Comparison of ENCODE assay signal across 8 mouse cellular contexts in genomic region chr11:87073343-87073865, GRCm38 (mm10). TPM values are rescaled to one million over a fixed set of nuclear protein-coding genes. Genes with fewer than 3 reads are reported as not detected.
DNase-seq lines count a peak whose midpoint lies in the region; ATAC-seq and TF ChIP-seq lines count a peak whose summit lies in the region.

No protein-coding gene starts in this region.

- TF ChIP-seq CTCF in cerebellum, adult 2 months (IDR thresholded peaks at IDR 0.05; ENCODE audit: borderline replicate concordance, insufficient read depth, low read depth, low read length): peak; percentile 41; the same call in 1 of the 2 replicates
- peak; percentile 68 for TF ChIP-seq CTCF in forebrain, postnatal 0 days (IDR thresholded peaks at IDR 0.05; ENCODE audit: low read depth)
- peak; percentile 66 for TF ChIP-seq CTCF in lung, embryonic 14.5 days (IDR thresholded peaks at IDR 0.05; ENCODE audit: low read depth)

- TF ChIP-seq POLR2A in cerebellum, adult 2 months (IDR thresholded peaks at IDR 0.05; ENCODE audit: borderline replicate concordance, insufficient read depth, low read length): no peak

- H3K27me3 ChIP-seq in cerebellum, adult 2 months (ENCODE audit: control insufficient read depth, insufficient read depth, low read length): no peaks in the 10 kb centered on the region
- no peaks in the 10 kb centered on the region for H3K27me3 ChIP-seq in forebrain, postnatal 0 days (ENCODE audit: insufficient read depth, low read length)
- H3K27me3 ChIP-seq in lung, embryonic 14.5 days (ENCODE audit: insufficient read depth, low read length): no peaks in the 10 kb centered on the region

- H3K4me1 ChIP-seq in cerebellum, adult 2 months (ENCODE audit: control insufficient read depth, insufficient read depth, low read length): peaks cover 7% of the 10 kb centered on the region; the same call in 1 of the 2 replicates
- H3K4me1 ChIP-seq in forebrain, postnatal 0 days (ENCODE audit: insufficient read depth): peaks cover 20% of the 10 kb centered on the region
- no peaks in the 10 kb centered on the region for H3K4me1 ChIP-seq in lung, embryonic 14.5 days (ENCODE audit: insufficient read depth)

- H3K9me3 ChIP-seq in forebrain, postnatal 0 days (ENCODE audit: low read length): no peaks in the 10 kb centered on the region
- no peaks in the 10 kb centered on the region for H3K9me3 ChIP-seq in lung, embryonic 14.5 days (ENCODE audit: low read depth, low read length)

- peak; percentile 76 for ATAC-seq in forebrain, postnatal 0 days
- peak; percentile 72 for ATAC-seq in lung, embryonic 14.5 days (ENCODE audit: insufficient read depth)
- peak; percentile 24; the same call in 1 of the 2 replicates for ATAC-seq in neutrophil, adult 5-6 weeks (ENCODE audit: extremely low read depth, insufficient number of reproducible peaks, low FRiP score, poor library complexity, severe bottlenecking)

- DNase-seq in MEL-GATA-1-ER (ENCODE audit: extremely low read depth, low read depth): peak; percentile 53
- peak; percentile 81 for DNase-seq in cerebellum, adult 2 months
- DNase-seq in forebrain, postnatal 0 days: peak; percentile 84
- peak; percentile 71 for DNase-seq in heart, postnatal 4 days
- DNase-seq in layer of hippocampus, adult 8-10 months (ENCODE audit: low spot score in 2 of 2): peak; percentile 69 to 72
- peak; percentile 78 for DNase-seq in lung, embryonic 14.5 days
- DNase-seq in testis, postnatal 14 days (ENCODE audit: low spot score): peak; percentile 62

- H3K27ac ChIP-seq in cerebellum, adult 2 months (ENCODE audit: insufficient read depth, low read length): peak overlapping the region; percentile 73
- peak overlapping the region; percentile 98 for H3K27ac ChIP-seq in forebrain, postnatal 0 days (ENCODE audit: low read depth, low read length)
- H3K27ac ChIP-seq in lung, embryonic 14.5 days (ENCODE audit: low read depth): peak overlapping the region; percentile 78

- peak overlapping the region; percentile 59 for H3K4me2 ChIP-seq in forebrain, postnatal 0 days (ENCODE audit: low read depth)
- H3K4me2 ChIP-seq in lung, embryonic 14.5 days: peak overlapping the region; percentile 97

- peak overlapping the region; percentile 84 for H3K4me3 ChIP-seq in cerebellum, adult 2 months (replicated peaks; ENCODE audit: insufficient read depth, low read depth, low read length)
- H3K4me3 ChIP-seq in forebrain, postnatal 0 days (ENCODE audit: low read depth, low read length): peak overlapping the region; percentile 76
- peak overlapping the region; percentile 55 for H3K4me3 ChIP-seq in lung, embryonic 14.5 days (ENCODE audit: low read depth, low read length)

- under 1% methylated on average over 24 of the region's 24 CpGs for WGBS in cerebellum, adult 2 months
- under 1% methylated on average over 24 of the region's 24 CpGs for WGBS in forebrain, postnatal 0 days
- WGBS in lung, embryonic 14.5 days: 1% methylated on average over 24 of the region's 24 CpGs

- H3K36me3 ChIP-seq in forebrain, postnatal 0 days (ENCODE audit: insufficient read depth): peaks cover 13% of the 10 kb centered on the region
- peaks cover 22% of the 10 kb centered on the region for H3K36me3 ChIP-seq in lung, embryonic 14.5 days (ENCODE audit: insufficient read depth)

- peak overlapping the region; percentile 95 for H3K9ac ChIP-seq in forebrain, postnatal 0 days
- peak overlapping the region; percentile 71 for H3K9ac ChIP-seq in lung, embryonic 14.5 days

RNA-seq across cellular contexts. Expression of gene Gdpd1, which starts 0.5 kb away (rescaled TPM):
- polyA plus RNA-seq in cerebellum, adult 2 months (2012; rRNA removed): 39.5 and 41.2 TPM in 2 replicates
- total RNA-seq in forebrain, postnatal 0 days (2014; rRNA removed): 73.7 and 85.2 TPM in 2 replicates
- 182 and 186 TPM in 2 replicates for polyA plus RNA-seq in forebrain, postnatal 0 days (2015; fragmentation: Nextera tagmentation; extraction: Ambion mirVana)
- 10 to 100 TPM; 11.5 to 13.6 TPM for total RNA-seq in heart, postnatal 4 days (2021)
- 10 to 100 TPM; 39.8 to 54.5 (median 45.0) TPM for total RNA-seq in layer of hippocampus, adult 8-10 months (2022)
- 18.7 and 19.5 TPM in 2 replicates for polyA plus RNA-seq in lung, embryonic 14.5 days (2014; fragmentation: Nextera tagmentation; extraction: Ambion mirVana)
- not detected in 2 replicates for total RNA-seq in neutrophil, adult 5-6 weeks (2017)

RNA-seq across cellular contexts. Expression of gene Smg8, which starts 13.2 kb away (rescaled TPM):
- 12.8 and 14.9 TPM in 2 replicates for polyA plus RNA-seq in cerebellum, adult 2 months (2012; rRNA removed)
- 25.7 and 30.2 TPM in 2 replicates for total RNA-seq in forebrain, postnatal 0 days (2014; rRNA removed)
- 16.2 and 17.1 TPM in 2 replicates for polyA plus RNA-seq in forebrain, postnatal 0 days (2015; fragmentation: Nextera tagmentation; extraction: Ambion mirVana)
- total RNA-seq in heart, postnatal 4 days (2021): 10 to 100 TPM; 11.2 to 11.3 TPM
- total RNA-seq in layer of hippocampus, adult 8-10 months (2022): 10 to 100 TPM; 16.4 to 18.6 (median 17.5) TPM
- polyA plus RNA-seq in lung, embryonic 14.5 days (2014; fragmentation: Nextera tagmentation; extraction: Ambion mirVana): 20.9 and 21.0 TPM in 2 replicates
- total RNA-seq in neutrophil, adult 5-6 weeks (2017): 21.1 and 26.0 TPM in 2 replicates

RNA-seq across cellular contexts. Expression of gene Prr11, which starts 35.1 kb away (rescaled TPM):
- polyA plus RNA-seq in cerebellum, adult 2 months (2012; rRNA removed): 0.32 and 0.44 TPM in 2 replicates
- 0.77 and 2.1 TPM in 2 replicates for total RNA-seq in forebrain, postnatal 0 days (2014; rRNA removed)
- 0.90 and 1.1 TPM in 2 replicates for polyA plus RNA-seq in forebrain, postnatal 0 days (2015; fragmentation: Nextera tagmentation; extraction: Ambion mirVana)
- total RNA-seq in heart, postnatal 4 days (2021): 10 to 100 TPM; 10.0 TPM
- under 1 TPM; 0.27 to 0.52 (median 0.40) TPM for total RNA-seq in layer of hippocampus, adult 8-10 months (2022)
- 23.0 and 23.1 TPM in 2 replicates for polyA plus RNA-seq in lung, embryonic 14.5 days (2014; fragmentation: Nextera tagmentation; extraction: Ambion mirVana)
- 0.23 and 0.25 TPM in 2 replicates for total RNA-seq in neutrophil, adult 5-6 weeks (2017)

RNA-seq across cellular contexts. Expression of gene Ska2, which starts 35.6 kb away (rescaled TPM):
- polyA plus RNA-seq in cerebellum, adult 2 months (2012; rRNA removed): 11.0 and 11.2 TPM in 2 replicates
- 32.2 and 41.5 TPM in 2 replicates for total RNA-seq in forebrain, postnatal 0 days (2014; rRNA removed)
- polyA plus RNA-seq in forebrain, postnatal 0 days (2015; fragmentation: Nextera tagmentation; extraction: Ambion mirVana): 29.2 and 31.1 TPM in 2 replicates
- total RNA-seq in heart, postnatal 4 days (2021): 10 to 100 TPM; 40.2 to 42.6 TPM
- total RNA-seq in layer of hippocampus, adult 8-10 months (2022): 10 to 100 TPM; 13.7 to 16.1 (median 14.8) TPM
- 75.2 and 81.7 TPM in 2 replicates for polyA plus RNA-seq in lung, embryonic 14.5 days (2014; fragmentation: Nextera tagmentation; extraction: Ambion mirVana)
- 6.6 and 11.3 TPM in 2 replicates for total RNA-seq in neutrophil, adult 5-6 weeks (2017)

RNA-seq across cellular contexts. Expression of gene Trim37, which starts 53.5 kb away (rescaled TPM):
- polyA plus RNA-seq in cerebellum, adult 2 months (2012; rRNA removed): 119 and 121 TPM in 2 replicates
- total RNA-seq in forebrain, postnatal 0 days (2014; rRNA removed): 134 and 139 TPM in 2 replicates
- polyA plus RNA-seq in forebrain, postnatal 0 days (2015; fragmentation: Nextera tagmentation; extraction: Ambion mirVana): 47.4 and 68.7 TPM in 2 replicates
- total RNA-seq in heart, postnatal 4 days (2021): 10 to 100 TPM; 16.7 to 18.9 TPM
- total RNA-seq in layer of hippocampus, adult 8-10 months (2022): 100 to 1,000 TPM; 166 to 174 (median 170) TPM
- polyA plus RNA-seq in lung, embryonic 14.5 days (2014; fragmentation: Nextera tagmentation; extraction: Ambion mirVana): 33.1 and 35.9 TPM in 2 replicates
- 7.9 and 11.0 TPM in 2 replicates for total RNA-seq in neutrophil, adult 5-6 weeks (2017)

Comparison
In these comparisons a context has a peak if more than half of its experiments do, and no peak if none do; other contexts are left out.
1. Peak in every context shown above with its lines: DNase-seq, ATAC-seq, H3K4me3 ChIP-seq and H3K27ac ChIP-seq.
2. ATAC-seq: peak in every context shown above with its lines; median percentile 76 in forebrain, postnatal 0 days; 72 in lung, embryonic 14.5 days; 24 in neutrophil, adult 5-6 weeks.
3. RNA of gene Gdpd1, which starts 0.5 kb away (total RNA-seq): 73.7 to 85.2 TPM in forebrain, postnatal 0 days, 39.8 to 54.5 TPM in layer of hippocampus, adult 8-10 months and 11.5 to 13.6 TPM in heart, postnatal 4 days; not detected in neutrophil, adult 5-6 weeks; every median in the first group is over 10 times any median in the second.